Mouse (Mus musculus) bone marrow macrophage, adult 2 months (primary cell): ENCODE measurements at regions not wholly inside any gene's neighbourhood (a gene's known extent, or its start where the extent isn't known, plus 50 kb on each side); places are given as distances from the start of the nearest gene placed in this dataset.

Experiments
- CTCF ChIP-seq: IDR thresholded peaks from 2 replicates; pipeline ENCODE4 v1.5.1; 2012; ENCODE audit warnings: low read depth, mild to moderate bottlenecking, low read length, moderate library complexity
- POLR2A ChIP-seq: IDR thresholded peaks from 2 replicates; pipeline ENCODE4 v1.6.1; 2012; ENCODE audit warnings: mild to moderate bottlenecking, low read depth, low read length, borderline replicate concordance

DNA sequence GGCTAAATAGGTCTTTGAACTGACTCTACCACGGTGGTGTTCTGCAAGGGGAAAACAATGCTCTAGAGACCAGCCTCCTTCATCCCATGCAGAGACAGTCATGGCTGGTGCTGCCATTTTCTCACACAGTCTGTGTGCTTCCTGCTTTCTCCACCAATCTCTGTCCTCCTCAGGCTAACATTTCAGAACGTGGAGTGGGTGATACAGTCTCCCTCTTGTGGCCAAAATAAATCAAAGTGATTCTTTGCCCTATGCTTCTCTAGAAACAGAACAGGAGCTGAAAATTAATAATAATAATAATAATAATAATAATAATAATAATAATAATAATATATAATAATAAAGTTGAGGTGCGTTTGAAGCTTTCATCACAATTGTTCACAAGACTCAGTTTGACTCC lies 181.1 kb downstream of the Ppargc1a start:
- TF ChIP-seq CTCF (no peak), POLR2A (no peak)
